Mouse (Mus musculus): ENCODE measurements around the gene Npb.

- no peak for TF ChIP-seq CHD2 (IDR thresholded peaks at IDR 0.05; ENCODE audit: low read depth, low read length)
- no peak for TF ChIP-seq HCFC1 (IDR thresholded peaks at IDR 0.05; ENCODE audit: borderline replicate concordance, insufficient read depth, low read length)
- TF ChIP-seq ZNF384 (IDR thresholded peaks at IDR 0.05; ENCODE audit: low read depth, low read length): no peak
Measured at GRCm38 (mm10) chr11:120613976-120614375, 5.7 kb downstream of the Npb start.
